Comparison of ENCODE assay signal across 20 mouse cellular contexts in the genomic region with DNA sequence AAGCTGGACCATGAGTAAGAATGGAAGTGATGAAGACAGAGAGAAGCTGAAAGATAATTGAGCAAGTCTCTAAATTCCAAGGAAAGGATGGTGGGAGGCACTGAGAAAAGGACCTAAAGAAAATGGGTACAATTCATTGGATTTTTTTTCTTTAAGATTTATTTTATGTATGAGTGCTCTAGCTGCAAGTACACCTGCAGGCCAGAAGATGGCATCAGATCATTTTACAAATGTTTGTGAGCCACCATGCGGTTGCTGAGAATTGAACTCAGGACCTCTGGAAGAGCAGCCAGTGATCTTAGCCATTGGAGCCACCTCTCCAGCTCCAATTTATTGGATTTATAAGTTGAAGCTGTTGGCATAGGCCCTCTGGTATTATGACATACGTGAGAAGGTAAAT.
DNase-seq lines count a peak whose midpoint lies in the region; ATAC-seq and TF ChIP-seq lines count a peak whose summit lies in the region.
"Had no signal": no experiment of that assay in that cellular context is flagged by ENCODE, and none has a peak within 500 bp of the region (broad histone marks: within the 10 kb centered on the region; RNA-seq: fewer than 3 reads in every experiment).

No protein-coding gene starts in this region.

- CTCF ChIA-PET in Patski (lab: Charles Lee): interaction anchor here (0.7 to 1.8 kb wide), 2 partner anchors 12 to 654 kb away, joined by 3 to 5 read pairs; no protein-coding TSS in a partner anchor

- no peak for ATAC-seq in heart, embryonic 11.5 days (replicated peaks; ENCODE audit: insufficient number of reproducible peaks, low FRiP score, low TSS enrichment)
- no peak for ATAC-seq in liver, postnatal 0 days
- no peak for ATAC-seq in Patski

- no peak overlapping the region for H3K4me3 ChIP-seq in heart, adult 2 months
- H3K4me3 ChIP-seq in heart, embryonic 11.5 days (ENCODE audit: low read depth, low read length): no peak overlapping the region
- no peak overlapping the region for H3K4me3 ChIP-seq in liver, postnatal 0 days (ENCODE audit: low read depth, low read length)
- H3K4me3 ChIP-seq: embryonic facial prominence, embryonic 12.5 days; heart, embryonic 12.5 days; hindbrain, embryonic 15.5 days; liver, embryonic 15.5 days; midbrain, embryonic 12.5 days had no signal

- H3K9ac ChIP-seq in heart, adult 2 months (ENCODE audit: low read depth, low read length): no peak overlapping the region
- no peak overlapping the region for H3K9ac ChIP-seq in heart, embryonic 11.5 days (ENCODE audit: low read depth, low read length)
- H3K9ac ChIP-seq in liver, postnatal 0 days (replicated peaks): no peak overlapping the region
- H3K9ac ChIP-seq: embryonic facial prominence, embryonic 12.5 days; heart, embryonic 12.5 days; hindbrain, embryonic 15.5 days; liver, embryonic 15.5 days; midbrain, embryonic 12.5 days had no signal

- WGBS in heart, adult 2 months: 80% methylated on average over 2 of the region's 2 CpGs
- WGBS in heart, embryonic 11.5 days (ENCODE audit: insufficient replicate concordance): 77% methylated on average over 2 of the region's 2 CpGs
- WGBS in liver, postnatal 0 days (ENCODE audit: insufficient replicate concordance): 65% methylated on average over 2 of the region's 2 CpGs

- no peaks in the 10 kb centered on the region for H3K27me3 ChIP-seq in heart, adult 2 months (ENCODE audit: control insufficient read depth, insufficient read depth, low read length)
- no peaks in the 10 kb centered on the region for H3K27me3 ChIP-seq in heart, embryonic 11.5 days (ENCODE audit: control insufficient read depth, insufficient read depth, low read length)
- no peaks in the 10 kb centered on the region for H3K27me3 ChIP-seq in liver, postnatal 0 days (ENCODE audit: insufficient read depth, low read length)
- no peaks in the 10 kb centered on the region for H3K27me3 ChIP-seq in Patski
- H3K27me3 ChIP-seq in splenic B cell, adult 2 months (ENCODE audit: control insufficient read depth, insufficient read depth, low read length, poor library complexity, severe bottlenecking): no peaks in the 10 kb centered on the region
- H3K27me3 ChIP-seq: embryonic facial prominence, embryonic 12.5 days; heart, embryonic 12.5 days; hindbrain, embryonic 15.5 days; liver, embryonic 15.5 days; midbrain, embryonic 12.5 days had no signal

- TF ChIP-seq EP300 in heart, adult 2 months (IDR thresholded peaks at IDR 0.05; ENCODE audit: insufficient read depth, low read depth, low read length): no peak
- no peak for TF ChIP-seq EP300 in liver, postnatal 0 days (IDR thresholded peaks at IDR 0.05; ENCODE audit: low read depth)

- in situ Hi-C loops in Patski (cut with MboI; ENCODE audit: low pct_unique_long_range_greater_than_20kb): loop anchor here (10.0 kb wide), 1 partner anchor 1050 kb away; no protein-coding TSS in a partner anchor

- no peak overlapping the region for H3K27ac ChIP-seq in heart, adult 2 months
- no peak overlapping the region for H3K27ac ChIP-seq in heart, embryonic 11.5 days (ENCODE audit: low read depth, low read length)
- no peak overlapping the region for H3K27ac ChIP-seq in liver, postnatal 0 days (ENCODE audit: low read depth)
- H3K27ac ChIP-seq: embryonic facial prominence, embryonic 12.5 days; hindbrain, embryonic 15.5 days; liver, embryonic 15.5 days; midbrain, embryonic 12.5 days had no signal

- H3K36me3 ChIP-seq in heart, adult 2 months (ENCODE audit: control insufficient read depth, insufficient read depth, low read length): no peaks in the 10 kb centered on the region
- H3K36me3 ChIP-seq in heart, embryonic 11.5 days (ENCODE audit: control insufficient read depth, insufficient read depth, low read length): no peaks in the 10 kb centered on the region; the same call in 1 of the 2 replicates
- no peaks in the 10 kb centered on the region for H3K36me3 ChIP-seq in liver, postnatal 0 days (replicated peaks; ENCODE audit: insufficient read depth, low read length)
- no peaks in the 10 kb centered on the region for H3K36me3 ChIP-seq in splenic B cell, adult 2 months (ENCODE audit: control insufficient read depth, insufficient read depth, low read length, poor library complexity, severe bottlenecking)
- H3K36me3 ChIP-seq: embryonic facial prominence, embryonic 12.5 days; G1E; hindbrain, embryonic 15.5 days; liver, embryonic 15.5 days; midbrain, embryonic 12.5 days had no signal

- POLR2A ChIA-PET in Patski (lab: Charles Lee): no interaction called here

- TF ChIP-seq CTCF in heart, adult 2 months (IDR thresholded peaks at IDR 0.05): peak; percentile 53
- TF ChIP-seq CTCF in liver, postnatal 0 days (IDR thresholded peaks at IDR 0.05; ENCODE audit: low read depth): peak; percentile 24; the same call in 1 of the 2 replicates
- TF ChIP-seq CTCF in Patski (IDR thresholded peaks at IDR 0.05): peak; percentile 47

- no peaks in the 10 kb centered on the region for H3K9me3 ChIP-seq in heart, embryonic 11.5 days (replicated peaks; ENCODE audit: control insufficient read depth, low read length)
- no peaks in the 10 kb centered on the region for H3K9me3 ChIP-seq in liver, postnatal 0 days (ENCODE audit: low read length)
- H3K9me3 ChIP-seq: embryonic facial prominence, embryonic 12.5 days; G1E; heart, embryonic 12.5 days; hindbrain, embryonic 15.5 days; liver, embryonic 15.5 days; midbrain, embryonic 12.5 days had no signal

- intact Hi-C loops in heart, adult 2 months (cut with DNase I): loop anchor here (10.0 kb wide), 1 partner anchor 1260 kb away; no protein-coding TSS in a partner anchor

- H3K4me1 ChIP-seq in heart, adult 2 months (ENCODE audit: control insufficient read depth, insufficient read depth, low read length): no peaks in the 10 kb centered on the region
- no peaks in the 10 kb centered on the region; the same call in 1 of the 2 replicates for H3K4me1 ChIP-seq in heart, embryonic 11.5 days (ENCODE audit: control insufficient read depth, insufficient read depth, low read length)
- no peaks in the 10 kb centered on the region for H3K4me1 ChIP-seq in liver, postnatal 0 days (ENCODE audit: insufficient read depth)
- H3K4me1 ChIP-seq: embryonic facial prominence, embryonic 12.5 days; heart, embryonic 12.5 days; hindbrain, embryonic 15.5 days; liver, embryonic 15.5 days; midbrain, embryonic 12.5 days had no signal

- DNase-seq in heart, adult 2 months: no peak
- no peak for DNase-seq in liver, postnatal 0 days
- DNase-seq in liver: no peak
- DNase-seq in Patski (ENCODE audit: low read depth, low spot score): no peak
- DNase-seq in splenic B cell, adult 2 months (ENCODE audit: low read depth, low spot score): peak; percentile 13
- DNase-seq in retina, postnatal 1 day: no peak
- DNase-seq in layer of hippocampus, postnatal 25 days (ENCODE audit: extremely low spot score in 1 of 2, low spot score in 1 of 2): no peak
- DNase-seq: adrenal gland, postnatal 10 days; gastrocnemius, postnatal 25 days; heart, postnatal 36 days; kidney, adult 9 months; kidney, postnatal 4 days; lung, postnatal 36 days had no signal

- no peak for TF ChIP-seq POLR2A in heart, adult 2 months (IDR thresholded peaks at IDR 0.05; ENCODE audit: insufficient read depth, low read depth, low read length)

- H3K4me2 ChIP-seq in heart, embryonic 11.5 days: no peak overlapping the region
- no peak overlapping the region for H3K4me2 ChIP-seq in liver, postnatal 0 days (ENCODE audit: low read depth, low read length)
- H3K4me2 ChIP-seq: embryonic facial prominence, embryonic 12.5 days; heart, embryonic 12.5 days; hindbrain, embryonic 15.5 days; liver, embryonic 15.5 days; midbrain, embryonic 12.5 days had no signal

- H3K79me2 ChIP-seq in heart, adult 2 months (replicated peaks; ENCODE audit: control insufficient read depth, insufficient read depth, low read length): no peaks in the 10 kb centered on the region
